Mouse (Mus musculus): ENCODE measurements around the gene Nek6.

GRCm38 (mm10) chr2:38478683-38479082, 32.8 kb upstream of the Nek6 start:
- TF ChIP-seq CTCF (conservative IDR thresholded peaks at IDR 0.05; ENCODE audit: low read length) (no peak), POU5F1 (IDR thresholded peaks at IDR 0.05; ENCODE audit: borderline replicate concordance, low read length) (no peak)
